Mouse (Mus musculus) midbrain, embryonic 16.5 days (tissue): ENCODE data around the gene Emilin3. TPM values are rescaled to one million over a fixed set of nuclear protein-coding genes. Genes with fewer than 3 reads are reported as not detected.
A peak's percentile ranks its signal among the peaks of the same experiment; 100 is the strongest.

Experiments
- ATAC-seq: fragments of 200-750 bp; cut with Nextera tagmentation; 2 replicates; pipeline ENCODE4 v1.8.0; 2017; ENCODE audit warnings: moderate TSS enrichment
- H3K27ac ChIP-seq: fragments of 300-500 bp; sonication (generic); 2 replicates; pipeline ENCODE4 v1.5.1; 2014; ENCODE audit warnings: mild to moderate bottlenecking, low read length, mixed read lengths
- H3K27me3 ChIP-seq: fragments of 300-500 bp; sonication (generic); 2 replicates; pipeline ENCODE4 v1.6.1; 2014; ENCODE audit warnings: low read depth, low read length, mixed read lengths; ENCODE audit not compliant: control insufficient read depth, insufficient read depth
- H3K36me3 ChIP-seq: fragments of 300-500 bp; sonication (generic); 2 replicates; pipeline ENCODE4 v1.6.1; 2014; ENCODE audit warnings: mild to moderate bottlenecking, low read length, moderate library complexity, mixed read lengths; ENCODE audit not compliant: control insufficient read depth, insufficient read depth
- H3K4me1 ChIP-seq: fragments of 300-500 bp; sonication (generic); 2 replicates; pipeline ENCODE4 v1.6.1; 2014; ENCODE audit warnings: mild to moderate bottlenecking, low read length, mixed read lengths; ENCODE audit not compliant: control insufficient read depth, insufficient read depth
- H3K4me2 ChIP-seq: fragments of 300-500 bp; sonication (generic); 2 replicates; pipeline ENCODE4 v1.6.1; 2014; ENCODE audit warnings: mild to moderate bottlenecking, low read length, mixed read lengths
- H3K4me3 ChIP-seq: fragments of 300-500 bp; sonication (generic); 2 replicates; pipeline ENCODE4 v1.5.1; 2014; ENCODE audit warnings: low read depth, mild to moderate bottlenecking, low read length, moderate library complexity, mixed read lengths
- H3K9ac ChIP-seq: fragments of 300-500 bp; sonication (generic); 2 replicates; pipeline ENCODE4 v1.6.1; 2014; ENCODE audit warnings: low read depth, low read length, mixed read lengths
- H3K9me3 ChIP-seq: fragments of 300-500 bp; sonication (generic); replicated peaks from 2 replicates; pipeline ENCODE4 v1.6.1; 2014; ENCODE audit warnings: mild to moderate bottlenecking, low read length, mixed read lengths; ENCODE audit not compliant: control insufficient read depth, poor library complexity, severe bottlenecking
- WGBS: fragments of 180-500 bp; shearing (Covaris S2); extraction: QIAGEN DNeasy Blood & Tissue Kit; methylation state at CpG from one replicate; pipeline ENCODE4 v1.1.7; 2014; 5-methylcytosine and 5-hydroxymethylcytosine counted together
- polyA plus RNA-seq: library from polyadenylated mRNA; unstranded; fragments of >200 nt; fragmentation: Nextera tagmentation; extraction: Ambion mirVana; gene quantifications from 2 replicates; pipeline ENCODE4 v1.2.1, GENCODE M21; 2015

Gene Emilin3
- polyA plus RNA-seq, 1 experiment from 2014 or later, result 0.65 TPM

- Histone ChIP-seq H3K4me1 (no peaks in the 10 kb centered on the region), H3K4me2 (no peak overlapping the region), H3K9me3 (no peaks in the 10 kb centered on the region), H3K4me3 (no peak overlapping the region), H3K36me3 (peaks cover 23% of the 10 kb centered on the region), H3K9ac (no peak overlapping the region), H3K27me3 (no peaks in the 10 kb centered on the region), H3K27ac (no peak overlapping the region)
- ATAC-seq, result no peak
- 72% methylated on average over 4 of the region's 4 CpGs for WGBS
Observed at GRCm38 (mm10) chr2:160951595-160951994, 39.5 kb upstream of the Emilin3 start.

- no peaks in the 10 kb centered on the region for H3K9me3 ChIP-seq
- H3K9ac ChIP-seq, result no peak overlapping the region
- 0 out of 2 replicates have a peak, but pooled peaks have one; percentile 42 for ATAC-seq
- no peaks in the 10 kb centered on the region for H3K27me3 ChIP-seq
- no peak overlapping the region for H3K4me2 ChIP-seq
- WGBS, result 74% methylated on average over 3 of the region's 3 CpGs
- H3K4me1 ChIP-seq, result no peaks in the 10 kb centered on the region
- H3K4me3 ChIP-seq, result no peak overlapping the region
- H3K27ac ChIP-seq, result no peak overlapping the region
- no peaks in the 10 kb centered on the region for H3K36me3 ChIP-seq
Observed at GRCm38 (mm10) chr2:160942443-160942842, 30.3 kb upstream of the Emilin3 start.

GRCm38 (mm10) chr2:160940930-160941709, 29.0 kb upstream of the Emilin3 start:
- Histone ChIP-seq H3K4me2 (no peak overlapping the region), H3K9ac (no peak overlapping the region), H3K27ac (no peak overlapping the region), H3K4me1 (no peaks in the 10 kb centered on the region), H3K9me3 (no peaks in the 10 kb centered on the region), H3K36me3 (no peaks in the 10 kb centered on the region), H3K27me3 (no peaks in the 10 kb centered on the region), H3K4me3 (no peak overlapping the region)
- 74% methylated on average over 17 of the region's 17 CpGs for WGBS
- ATAC-seq, result no peak

GRCm38 (mm10) chr2:160934451-160934850, 22.3 kb upstream of the Emilin3 start:
- H3K9ac ChIP-seq, result no peak overlapping the region
- H3K27me3 ChIP-seq, result no peaks in the 10 kb centered on the region
- H3K36me3 ChIP-seq, result no peaks in the 10 kb centered on the region
- H3K4me2 ChIP-seq, result no peak overlapping the region
- H3K4me1 ChIP-seq, result no peaks in the 10 kb centered on the region
- no peak overlapping the region for H3K4me3 ChIP-seq
- no peak for ATAC-seq
- no peak overlapping the region for H3K27ac ChIP-seq
- WGBS, result 69% methylated on average over 4 of the region's 4 CpGs
- H3K9me3 ChIP-seq, result no peaks in the 10 kb centered on the region; the same call in 1 of the 2 replicates

GRCm38 (mm10) chr2:160933890-160934289, 21.8 kb upstream of the Emilin3 start:
- no peak overlapping the region for H3K4me2 ChIP-seq
- ATAC-seq, result no peak
- no peak overlapping the region for H3K27ac ChIP-seq
- no peak overlapping the region for H3K4me3 ChIP-seq
- no peaks in the 10 kb centered on the region for H3K36me3 ChIP-seq
- no peaks in the 10 kb centered on the region; the same call in 1 of the 2 replicates for H3K9me3 ChIP-seq
- WGBS, result 63% methylated on average over 5 of the region's 5 CpGs
- no peaks in the 10 kb centered on the region for H3K4me1 ChIP-seq
- H3K9ac ChIP-seq, result no peak overlapping the region
- no peaks in the 10 kb centered on the region for H3K27me3 ChIP-seq

- H3K27ac ChIP-seq, result no peak overlapping the region
- no peak overlapping the region for H3K9ac ChIP-seq
- H3K36me3 ChIP-seq, result no peaks in the 10 kb centered on the region
- 80% methylated on average over 3 of the region's 3 CpGs for WGBS
- no peaks in the 10 kb centered on the region for H3K27me3 ChIP-seq
- ATAC-seq, result no peak
- no peak overlapping the region for H3K4me3 ChIP-seq
- H3K9me3 ChIP-seq, result no peaks in the 10 kb centered on the region; the same call in 1 of the 2 replicates
- no peak overlapping the region for H3K4me2 ChIP-seq
- H3K4me1 ChIP-seq, result no peaks in the 10 kb centered on the region
Observed at GRCm38 (mm10) chr2:160932981-160933380, 20.9 kb upstream of the Emilin3 start.

GRCm38 (mm10) chr2:160932325-160932724, 20.2 kb upstream of the Emilin3 start:
- no peaks in the 10 kb centered on the region; the same call in 1 of the 2 replicates for H3K9me3 ChIP-seq
- no peaks in the 10 kb centered on the region for H3K4me1 ChIP-seq
- 78% methylated on average over 8 of the region's 8 CpGs for WGBS

GRCm38 (mm10) chr2:160931378-160931777, 19.2 kb upstream of the Emilin3 start:
- no peak overlapping the region for H3K9ac ChIP-seq
- no peak for ATAC-seq
- no peaks in the 10 kb centered on the region for H3K36me3 ChIP-seq
- H3K27me3 ChIP-seq, result no peaks in the 10 kb centered on the region
- no peak overlapping the region for H3K4me2 ChIP-seq
- no peak overlapping the region for H3K4me3 ChIP-seq
- 91% methylated on average over 5 of the region's 5 CpGs for WGBS
- H3K27ac ChIP-seq, result no peak overlapping the region
- H3K9me3 ChIP-seq, result no peaks in the 10 kb centered on the region; the same call in 1 of the 2 replicates
- no peaks in the 10 kb centered on the region for H3K4me1 ChIP-seq

More at GRCm38 (mm10) chr2:160932325-160932724, 20.2 kb upstream of the Emilin3 start:
- Histone ChIP-seq H3K27me3 (no peaks in the 10 kb centered on the region), H3K4me2 (no peak overlapping the region), H3K4me3 (no peak overlapping the region), H3K27ac (no peak overlapping the region), H3K36me3 (no peaks in the 10 kb centered on the region), H3K9ac (no peak overlapping the region)
- no peak for ATAC-seq

- ATAC-seq, result no peak; the same call in 1 of the 2 replicates
- WGBS, result 64% methylated on average over 9 of the region's 9 CpGs
Observed at GRCm38 (mm10) chr2:160925203-160925602, 13.1 kb upstream of the Emilin3 start.

More at GRCm38 (mm10) chr2:160925203-160925602, 13.1 kb upstream of the Emilin3 start:
- Histone ChIP-seq H3K27me3 (no peaks in the 10 kb centered on the region), H3K9ac (no peak overlapping the region), H3K36me3 (no peaks in the 10 kb centered on the region), H3K4me2 (no peak overlapping the region), H3K4me3 (no peak overlapping the region), H3K9me3 (no peaks in the 10 kb centered on the region), H3K27ac (no peak overlapping the region), H3K4me1 (no peaks in the 10 kb centered on the region)
